Mouse (Mus musculus): Measurements from ENCODE around the gene Oscar.
"Not testable (repeated sequence)": the region's sequence is repeated elsewhere in the genome, so short reads cannot be mapped to it uniquely, and the experiment has no call there.

Oscar gene

DNA sequence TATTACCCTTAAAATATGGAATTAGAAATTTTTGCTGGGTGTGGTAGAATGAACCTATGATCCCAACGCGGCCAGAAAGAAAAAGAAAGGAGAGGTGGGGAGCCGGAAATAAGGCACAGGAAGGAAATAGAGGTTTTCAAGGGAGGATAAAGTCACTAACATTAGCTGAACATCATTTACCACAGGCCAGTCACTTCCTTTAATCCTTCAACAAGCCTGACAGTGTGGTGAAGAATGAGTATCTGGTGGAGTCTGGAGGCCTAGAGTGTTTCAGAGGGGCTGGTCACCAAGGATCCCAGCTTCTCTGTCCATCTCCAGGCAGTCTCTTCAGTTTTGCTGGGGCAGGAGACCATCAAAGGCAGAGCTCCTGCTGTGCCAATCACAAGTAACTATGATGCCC is 5.5 kb downstream of the Oscar start:
- DNase-seq (ENCODE audit: low read depth), result no peak

DNA sequence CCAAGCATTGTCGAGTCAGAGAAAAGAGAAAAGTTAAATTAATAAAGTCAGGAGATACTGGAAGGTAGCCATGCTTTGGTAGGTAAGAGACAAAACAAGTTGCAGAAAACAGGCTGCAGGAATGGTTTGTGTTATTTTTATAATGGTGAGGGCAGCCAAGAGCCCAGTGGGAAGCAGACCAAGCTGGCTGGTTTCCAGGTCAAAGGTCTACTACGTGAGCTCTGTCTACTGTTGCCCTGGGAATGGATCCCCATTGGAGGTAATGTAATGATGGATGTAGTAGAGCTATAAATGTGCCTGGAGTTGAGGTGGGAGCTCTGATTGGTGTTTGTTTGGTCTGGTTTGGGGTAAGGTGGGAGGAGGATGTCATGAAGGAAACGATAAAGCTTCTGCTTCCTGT is 6.9 kb downstream of the Oscar start:
- no peak for DNase-seq (ENCODE audit: low read depth)

DNA sequence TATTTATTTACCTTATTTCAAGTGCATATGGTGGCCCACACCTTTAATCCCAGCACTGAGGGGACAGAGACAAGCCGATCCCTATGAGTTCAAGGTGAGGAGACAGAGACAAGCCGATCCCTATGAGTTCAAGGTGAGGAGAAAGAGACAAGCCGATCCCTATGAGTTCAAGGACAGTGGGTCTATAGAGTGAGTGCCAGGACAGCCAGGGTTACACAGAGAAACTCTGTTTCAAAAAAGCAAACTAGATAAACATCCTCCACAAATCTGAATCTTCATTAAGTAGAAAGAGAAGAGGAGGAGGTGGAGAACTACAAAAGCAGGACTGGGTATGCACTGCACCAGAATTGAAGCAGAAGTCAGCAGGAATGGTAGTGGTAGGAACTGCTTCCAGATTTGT is 7.3 kb downstream of the Oscar start:
- DNase-seq (ENCODE audit: low read depth), result no peak

DNA sequence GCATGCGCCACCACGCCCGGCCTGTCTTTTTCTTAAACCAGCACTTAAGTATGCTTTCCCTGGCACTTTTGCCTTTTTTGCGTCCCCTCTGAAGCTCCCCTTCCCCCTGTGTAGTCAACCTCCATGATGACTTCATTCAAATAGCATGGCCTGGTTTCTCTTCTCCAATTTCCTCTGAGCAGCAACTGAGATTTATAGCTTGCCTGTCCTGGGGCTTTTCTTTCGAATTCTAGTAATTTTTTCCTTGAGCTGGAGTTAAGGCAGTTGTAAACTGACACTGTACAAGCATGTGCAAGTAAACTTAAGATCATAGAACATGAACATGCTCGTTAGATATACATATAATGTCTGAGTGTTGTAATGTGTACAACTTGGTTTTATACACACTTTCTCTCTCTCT is 8.6 kb downstream of the Oscar start:
- no peak for DNase-seq (ENCODE audit: low read depth)

DNA sequence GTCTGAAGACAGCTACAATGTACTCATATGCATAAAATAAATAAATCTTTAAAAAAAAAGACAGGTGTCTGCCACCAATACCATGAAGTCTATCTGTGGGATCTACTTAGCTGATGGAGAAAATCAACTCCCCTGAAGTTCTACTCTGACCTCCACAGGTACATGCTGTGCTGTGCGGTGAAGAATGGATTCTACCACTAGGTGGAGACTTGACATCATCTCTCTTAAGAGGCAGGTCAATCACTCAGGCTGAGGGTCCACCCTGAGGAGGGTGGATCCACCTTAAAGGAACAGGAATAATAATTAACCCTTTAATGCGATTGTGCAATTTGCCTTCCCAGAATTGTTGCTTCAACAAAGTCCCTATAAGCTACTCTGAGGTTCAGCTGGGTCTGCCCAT is 9.2 kb downstream of the Oscar start:
- DNase-seq (ENCODE audit: low read depth), result peak; percentile 61

DNA sequence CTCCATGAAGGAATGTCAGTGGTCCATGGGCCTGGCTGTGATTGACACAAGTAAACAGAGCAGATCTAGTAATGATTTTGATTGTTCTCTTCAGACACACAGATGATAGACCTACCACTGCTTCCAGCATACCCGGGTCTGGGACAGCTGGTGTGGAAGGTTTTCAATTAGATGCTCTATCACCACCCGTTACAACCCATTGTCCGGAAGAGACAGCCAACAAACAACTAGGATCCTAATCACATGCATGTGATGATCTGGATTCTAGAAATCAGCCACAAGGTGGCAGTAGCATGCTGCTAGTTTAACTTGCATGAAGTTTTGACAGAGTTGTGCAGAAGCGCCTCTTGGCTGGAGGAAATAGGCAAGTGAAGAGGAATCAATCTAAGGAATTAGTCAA is 14.8 kb downstream of the Oscar start:
- DNase-seq (ENCODE audit: low read depth), result peak; percentile 89

GRCm38 (mm10) chr7:3597755-3598154 is 18.2 kb downstream of the Oscar start:
- DNase-seq (ENCODE audit: low read depth), result not testable (repeated sequence)

DNA sequence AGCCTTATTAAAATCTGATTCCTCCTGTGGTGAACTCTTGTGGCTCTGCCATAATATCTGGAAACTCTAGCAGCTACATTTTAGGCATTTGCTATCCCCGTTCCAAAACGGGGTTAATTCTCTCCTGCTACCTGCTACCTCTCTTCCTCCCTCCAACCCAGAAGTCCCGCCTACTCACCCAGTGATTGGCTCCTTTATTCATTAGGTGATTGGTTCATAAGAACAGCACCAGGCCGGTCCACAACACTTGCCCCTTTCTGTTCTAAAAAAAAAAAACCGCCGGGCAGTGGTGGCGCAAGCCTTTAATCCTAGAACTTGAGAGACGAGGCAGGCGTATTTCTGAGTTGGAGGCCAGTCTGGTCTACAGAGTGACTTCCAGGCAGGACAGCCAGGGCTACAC is 20.8 kb downstream of the Oscar start:
- DNase-seq (ENCODE audit: low read depth), result peak; percentile 73

GRCm38 (mm10) chr7:3594686-3595085 is 21.3 kb downstream of the Oscar start:
- DNase-seq (ENCODE audit: low read depth), result no peak

GRCm38 (mm10) chr7:3593855-3594254 is 22.1 kb downstream of the Oscar start:
- no peak for DNase-seq (ENCODE audit: low read depth)

DNA sequence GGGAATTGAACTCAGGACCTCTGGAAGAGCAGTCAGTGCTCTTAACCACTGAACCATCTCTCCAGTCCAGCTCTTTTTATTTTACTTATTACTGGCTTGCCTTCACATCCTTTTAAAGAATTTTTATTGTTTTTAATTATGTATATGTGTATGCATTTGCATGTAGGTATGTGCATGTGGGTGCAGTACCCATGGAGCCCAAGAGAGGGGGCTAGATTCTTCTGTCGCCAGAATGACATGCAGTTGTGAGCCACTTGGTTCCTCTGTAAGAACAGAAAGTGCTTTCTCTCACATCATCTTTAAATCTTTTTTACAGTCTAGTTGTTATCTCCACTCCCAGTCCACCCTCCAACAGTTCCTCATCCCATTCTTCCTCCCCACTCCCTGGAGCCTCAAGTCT is 24.4 kb downstream of the Oscar start:
- DNase-seq (ENCODE audit: low read depth), result peak; percentile 28

GRCm38 (mm10) chr7:3590550-3590949 is 25.4 kb downstream of the Oscar start:
- DNase-seq (ENCODE audit: low read depth), result no peak

DNA sequence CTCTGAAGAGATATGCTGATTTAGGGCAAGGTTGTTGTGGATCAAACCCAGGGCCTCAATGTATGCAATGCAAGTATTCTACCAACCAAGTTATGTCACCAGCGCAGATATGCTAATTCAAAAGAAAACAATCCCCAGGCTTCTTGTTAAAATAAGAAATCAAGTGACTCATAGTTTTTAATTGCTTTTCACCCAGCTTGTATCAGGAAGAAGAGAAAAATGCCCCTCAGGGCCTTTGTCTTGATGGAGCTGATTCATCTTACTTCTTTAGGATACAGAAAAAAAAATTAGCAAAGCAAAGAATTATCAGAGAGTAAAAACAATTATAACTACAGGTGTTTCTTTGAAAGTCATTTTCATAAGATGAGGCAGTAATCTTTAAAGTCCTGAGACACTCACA is 28.7 kb downstream of the Oscar start:
- DNase-seq (ENCODE audit: low read depth), result no peak

- DNase-seq (ENCODE audit: low read depth), result no peak
These were observed 29.7 kb downstream of the Oscar start for GRCm38 (mm10) chr7:3586255-3586654.

GRCm38 (mm10) chr7:3585763-3586162 is 30.2 kb downstream of the Oscar start:
- no peak for DNase-seq (ENCODE audit: low read depth)

GRCm38 (mm10) chr7:3580029-3580428 is 35.9 kb downstream of the Oscar start:
- DNase-seq (ENCODE audit: low read depth), result no peak

- no peak for DNase-seq (ENCODE audit: low read depth)
These were observed 36.9 kb downstream of the Oscar start for GRCm38 (mm10) chr7:3578952-3579546.

DNA sequence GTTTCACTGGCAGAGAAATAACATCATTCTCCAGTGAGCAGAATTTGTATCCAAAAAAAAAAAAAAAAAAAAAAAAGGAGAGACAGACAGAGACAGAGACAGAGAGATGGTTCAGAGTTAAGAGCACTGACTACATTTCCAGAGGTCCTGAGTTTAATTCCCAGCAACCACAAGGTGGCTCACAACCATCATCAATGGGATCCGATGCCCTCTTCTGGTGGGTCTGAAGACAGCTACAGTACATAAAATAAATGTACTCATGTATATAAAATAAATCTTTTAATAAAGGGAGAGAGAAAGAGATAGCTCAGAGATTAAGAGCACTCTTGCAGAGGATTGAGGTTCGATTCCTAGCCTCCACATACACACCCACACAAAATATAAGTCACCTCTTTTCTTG is 37.8 kb downstream of the Oscar start:
- no peak for DNase-seq (ENCODE audit: low read depth)

GRCm38 (mm10) chr7:3576354-3577124 is 39.4 kb downstream of the Oscar start:
- DNase-seq (ENCODE audit: low read depth), result no peak

DNA sequence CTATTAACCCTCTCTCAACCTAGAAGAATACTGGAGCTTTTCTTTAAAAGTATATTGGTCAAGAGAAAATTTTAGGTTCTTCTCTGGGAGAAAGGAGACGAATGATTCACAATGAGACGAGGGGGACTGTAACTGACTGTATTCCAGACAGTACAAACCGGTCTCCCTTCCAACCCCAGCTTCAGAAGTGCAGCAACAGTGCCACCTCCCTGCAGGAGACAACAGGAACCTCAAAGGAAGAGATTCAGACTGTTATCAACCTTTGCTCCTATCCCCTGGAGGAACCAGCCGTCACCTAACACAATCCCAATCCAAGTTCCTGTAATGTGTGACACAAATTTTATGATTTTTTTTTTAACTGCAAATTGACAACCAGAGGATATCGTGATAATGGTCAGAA is 41.7 kb downstream of the Oscar start:
- no peak for DNase-seq (ENCODE audit: low read depth)

GRCm38 (mm10) chr7:3571847-3572246 is 44.1 kb downstream of the Oscar start:
- no peak for DNase-seq (ENCODE audit: low read depth)

GRCm38 (mm10) chr7:3570580-3570979 is 45.4 kb downstream of the Oscar start:
- not testable (repeated sequence) for DNase-seq (ENCODE audit: low read depth)

GRCm38 (mm10) chr7:3569725-3570124 is 46.2 kb downstream of the Oscar start:
- DNase-seq (ENCODE audit: low read depth), result no peak

DNA sequence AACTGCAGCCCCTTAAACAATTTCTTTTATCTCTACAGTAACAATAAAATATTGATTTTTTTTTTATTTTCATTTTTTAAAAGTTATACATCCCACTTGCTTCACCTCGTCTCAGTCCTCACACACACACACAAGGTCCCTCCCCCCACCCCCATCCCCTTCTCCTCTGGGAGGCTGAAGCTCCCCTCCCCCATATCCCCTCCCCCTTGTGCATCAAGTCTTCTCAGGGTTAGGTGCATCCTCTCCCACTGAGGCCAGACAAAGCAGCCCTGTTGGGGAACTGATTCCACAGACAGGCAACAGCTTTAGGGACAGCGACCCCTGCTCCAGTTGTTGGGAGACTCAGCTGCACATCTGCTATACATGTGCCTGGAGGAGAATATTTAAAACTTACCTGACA is 48.6 kb downstream of the Oscar start:
- DNase-seq (ENCODE audit: low read depth), result no peak

Measured in induced T-regulatory cell, adult 2 months (primary cell).